Mouse (Mus musculus): Measurements from ENCODE around the gene Tmem82. TPM values are rescaled to one million over a fixed set of nuclear protein-coding genes. Genes with fewer than 3 reads are reported as not detected.

Tmem82 gene
- total RNA-seq, 1 experiment from 2014 or later, result 0.60 TPM

GRCm38 (mm10) chr4:141645988-141646387 lies 27.6 kb upstream of the Tmem82 start:
- ATAC-seq (replicated peaks in 1 of 2; ENCODE audit: insufficient read depth in 1 of 2, low FRiP score in 2 of 2, low TSS enrichment in 1 of 2, low read depth in 1 of 2, poor library complexity in 2 of 2, severe bottlenecking in 2 of 2), result no peak

- ATAC-seq (replicated peaks in 1 of 2; ENCODE audit: insufficient read depth in 1 of 2, low FRiP score in 2 of 2, low TSS enrichment in 1 of 2, low read depth in 1 of 2, poor library complexity in 2 of 2, severe bottlenecking in 2 of 2), result no peak
These were observed 24.9 kb upstream of the Tmem82 start for GRCm38 (mm10) chr4:141643118-141643855.

- ATAC-seq (replicated peaks in 1 of 2; ENCODE audit: insufficient read depth in 1 of 2, low FRiP score in 2 of 2, low TSS enrichment in 1 of 2, low read depth in 1 of 2, poor library complexity in 2 of 2, severe bottlenecking in 2 of 2), result no peak
These were observed 23.8 kb upstream of the Tmem82 start for GRCm38 (mm10) chr4:141641961-141642811.

GRCm38 (mm10) chr4:141641353-141641771 lies 22.9 kb upstream of the Tmem82 start:
- ATAC-seq (replicated peaks in 1 of 2; ENCODE audit: insufficient read depth in 1 of 2, low FRiP score in 2 of 2, low TSS enrichment in 1 of 2, low read depth in 1 of 2, poor library complexity in 2 of 2, severe bottlenecking in 2 of 2), result no peak

GRCm38 (mm10) chr4:141639474-141639873 lies 21.0 kb upstream of the Tmem82 start:
- ATAC-seq (replicated peaks in 1 of 2; ENCODE audit: insufficient read depth in 1 of 2, low FRiP score in 2 of 2, low TSS enrichment in 1 of 2, low read depth in 1 of 2, poor library complexity in 2 of 2, severe bottlenecking in 2 of 2), result no peak

GRCm38 (mm10) chr4:141636693-141637092 lies 18.3 kb upstream of the Tmem82 start:
- ATAC-seq (replicated peaks in 1 of 2; ENCODE audit: insufficient read depth in 1 of 2, low FRiP score in 2 of 2, low TSS enrichment in 1 of 2, low read depth in 1 of 2, poor library complexity in 2 of 2, severe bottlenecking in 2 of 2), result no peak

- no peak for ATAC-seq (replicated peaks in 1 of 2; ENCODE audit: insufficient read depth in 1 of 2, low FRiP score in 2 of 2, low TSS enrichment in 1 of 2, low read depth in 1 of 2, poor library complexity in 2 of 2, severe bottlenecking in 2 of 2)
These were observed 17.6 kb upstream of the Tmem82 start for GRCm38 (mm10) chr4:141635991-141636390.

- no peak for ATAC-seq (replicated peaks in 1 of 2; ENCODE audit: insufficient read depth in 1 of 2, low FRiP score in 2 of 2, low TSS enrichment in 1 of 2, low read depth in 1 of 2, poor library complexity in 2 of 2, severe bottlenecking in 2 of 2)
These were observed 13.9 kb upstream of the Tmem82 start for GRCm38 (mm10) chr4:141632111-141632873.

GRCm38 (mm10) chr4:141631250-141631649 lies 12.8 kb upstream of the Tmem82 start:
- ATAC-seq (replicated peaks in 1 of 2; ENCODE audit: insufficient read depth in 1 of 2, low FRiP score in 2 of 2, low TSS enrichment in 1 of 2, low read depth in 1 of 2, poor library complexity in 2 of 2, severe bottlenecking in 2 of 2), result no peak

- ATAC-seq (replicated peaks in 1 of 2; ENCODE audit: insufficient read depth in 1 of 2, low FRiP score in 2 of 2, low TSS enrichment in 1 of 2, low read depth in 1 of 2, poor library complexity in 2 of 2, severe bottlenecking in 2 of 2), result no peak
These were observed 11.6 kb upstream of the Tmem82 start for GRCm38 (mm10) chr4:141630021-141630420.

GRCm38 (mm10) chr4:141628661-141629060 lies 10.2 kb upstream of the Tmem82 start:
- no peak for ATAC-seq (replicated peaks in 1 of 2; ENCODE audit: insufficient read depth in 1 of 2, low FRiP score in 2 of 2, low TSS enrichment in 1 of 2, low read depth in 1 of 2, poor library complexity in 2 of 2, severe bottlenecking in 2 of 2)

GRCm38 (mm10) chr4:141627502-141627901 lies 9.1 kb upstream of the Tmem82 start:
- no peak for ATAC-seq (replicated peaks in 1 of 2; ENCODE audit: insufficient read depth in 1 of 2, low FRiP score in 2 of 2, low TSS enrichment in 1 of 2, low read depth in 1 of 2, poor library complexity in 2 of 2, severe bottlenecking in 2 of 2)

- ATAC-seq (replicated peaks in 1 of 2; ENCODE audit: insufficient read depth in 1 of 2, low FRiP score in 2 of 2, low TSS enrichment in 1 of 2, low read depth in 1 of 2, poor library complexity in 2 of 2, severe bottlenecking in 2 of 2), result no peak
These were observed 7.5 kb upstream of the Tmem82 start for GRCm38 (mm10) chr4:141625774-141626550.

GRCm38 (mm10) chr4:141624983-141625773 lies 6.7 kb upstream of the Tmem82 start:
- peak; percentile 61 to 68; a peak in 3 of 4 replicates for ATAC-seq (replicated peaks in 1 of 2; ENCODE audit: insufficient read depth in 1 of 2, low FRiP score in 2 of 2, low TSS enrichment in 1 of 2, low read depth in 1 of 2, poor library complexity in 2 of 2, severe bottlenecking in 2 of 2)

- no peak for ATAC-seq (replicated peaks in 1 of 2; ENCODE audit: insufficient read depth in 1 of 2, low FRiP score in 2 of 2, low TSS enrichment in 1 of 2, low read depth in 1 of 2, poor library complexity in 2 of 2, severe bottlenecking in 2 of 2)
These were observed 5.7 kb upstream of the Tmem82 start for GRCm38 (mm10) chr4:141624134-141624533.

- no peak for ATAC-seq (replicated peaks in 1 of 2; ENCODE audit: insufficient read depth in 1 of 2, low FRiP score in 2 of 2, low TSS enrichment in 1 of 2, low read depth in 1 of 2, poor library complexity in 2 of 2, severe bottlenecking in 2 of 2)
These were observed 5.2 kb upstream of the Tmem82 start, which contains the start of gene Slc25a34 for GRCm38 (mm10) chr4:141623666-141624065. TSS of gene Slc25a34 (minus strand) at chr4:141623821.

Measured in hematopoietic stem cell, adult 5-6 weeks (primary cell).